Mouse (Mus musculus): ENCODE measurements at regions not wholly inside any gene's neighbourhood (a gene's known extent, or its start where the extent isn't known, plus 50 kb on each side); places are given as distances from the start of the nearest gene placed in this dataset.

- peak; percentile 9 to 20 for DNase-seq
These were observed 53.9 kb upstream of the Ptch1 start for GRCm38 (mm10) chr13:63627184-63627893.

- no peak for DNase-seq
These were observed 54.5 kb upstream of the Ptch1 start for GRCm38 (mm10) chr13:63627894-63628287.

GRCm38 (mm10) chr13:63631771-63632347 lies 58.5 kb upstream of the Ptch1 start:
- DNase-seq: no peak

- DNase-seq: no peak
These were observed 60.9 kb upstream of the Ptch1 start for GRCm38 (mm10) chr13:63634294-63634693.

- peak; percentile 13 to 22 for DNase-seq
These were observed 68.3 kb upstream of the Ptch1 start for GRCm38 (mm10) chr13:63641649-63642226.

GRCm38 (mm10) chr13:63642617-63643016 lies 69.2 kb upstream of the Ptch1 start:
- peak; percentile 85 to 90 for DNase-seq

GRCm38 (mm10) chr13:63643394-63643793 lies 70.0 kb upstream of the Ptch1 start:
- DNase-seq: no peak

GRCm38 (mm10) chr13:63644308-63644707 lies 70.9 kb upstream of the Ptch1 start:
- DNase-seq: no peak

GRCm38 (mm10) chr13:63649058-63649647 lies 75.8 kb upstream of the Ptch1 start:
- DNase-seq: no peak

GRCm38 (mm10) chr13:63654514-63654913 lies 81.1 kb upstream of the Ptch1 start:
- DNase-seq: peak in 1 of 2 experiments; percentile 16

GRCm38 (mm10) chr13:63657115-63657514 lies 83.7 kb upstream of the Ptch1 start:
- DNase-seq: no peak

- no peak for DNase-seq
These were observed 86.0 kb upstream of the Ptch1 start for GRCm38 (mm10) chr13:63659412-63659811.

- no peak for DNase-seq
These were observed 87.0 kb upstream of the Ptch1 start for GRCm38 (mm10) chr13:63660431-63660830.

GRCm38 (mm10) chr13:63668576-63668975 lies 95.2 kb upstream of the Ptch1 start:
- DNase-seq: no peak

GRCm38 (mm10) chr13:63669031-63669430 lies 95.6 kb upstream of the Ptch1 start:
- peak; percentile 4 for DNase-seq

GRCm38 (mm10) chr13:63672425-63672824 lies 99.0 kb upstream of the Ptch1 start:
- DNase-seq: no peak

GRCm38 (mm10) chr13:63677696-63678095 lies 104.3 kb upstream of the Ptch1 start:
- no peak for DNase-seq

GRCm38 (mm10) chr13:63678265-63679260 lies 105.2 kb upstream of the Ptch1 start:
- peak in 1 of 2 experiments; percentile 16 for DNase-seq

- DNase-seq: no peak
These were observed 108.9 kb upstream of the Ptch1 start for GRCm38 (mm10) chr13:63682341-63682740.

- DNase-seq: peak in 1 of 2 experiments; percentile 22
These were observed 118.6 kb upstream of the Ptch1 start for GRCm38 (mm10) chr13:63691974-63692373.

GRCm38 (mm10) chr13:63693636-63694035 lies 120.2 kb upstream of the Ptch1 start:
- no peak for DNase-seq

GRCm38 (mm10) chr13:63696399-63696798 lies 118.6 kb upstream of the Ercc6l2 start:
- DNase-seq: peak; percentile 36 to 48

Data from cerebellum, postnatal 14 days (tissue).